Mouse (Mus musculus): ENCODE data around the gene Gabbr1. TPM values are rescaled to one million over a fixed set of nuclear protein-coding genes. Genes with fewer than 3 reads are reported as not detected.

Gabbr1 gene
- polyA plus RNA-seq, 1 experiment from 2014 or later, result 6.2 TPM

DNA sequence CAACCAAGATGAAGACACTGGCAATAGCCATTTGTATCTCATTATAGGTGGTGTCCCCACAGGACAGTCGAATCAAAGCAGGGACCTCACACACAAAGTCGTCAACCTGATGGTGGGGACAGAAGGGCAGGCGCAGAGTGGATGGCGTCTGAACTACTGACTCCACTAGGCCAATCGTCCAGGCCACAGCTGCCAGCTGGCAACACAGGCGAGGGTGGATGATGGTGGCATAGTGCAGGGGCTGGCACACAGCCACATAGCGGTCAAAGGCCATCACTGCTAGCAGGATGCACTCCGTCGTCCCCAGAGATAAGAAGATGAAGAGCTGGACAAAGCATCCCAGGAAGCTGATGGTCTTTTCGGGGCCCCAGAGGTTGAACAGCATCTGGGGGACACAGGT is 39.8 kb downstream of the Gabbr1 start:
- Histone ChIP-seq H3K9me3 (ENCODE audit: low read length) (no peaks in the 10 kb centered on the region), H3K27me3 (replicated peaks; ENCODE audit: insufficient read depth, low read length) (no peaks in the 10 kb centered on the region), H3K9ac (replicated peaks; ENCODE audit: low read depth) (no peak overlapping the region), H3K4me2 (replicated peaks; ENCODE audit: low read depth, low read length) (no peak overlapping the region), H3K4me3 (ENCODE audit: low read depth, low read length) (no peak overlapping the region), H3K4me1 (ENCODE audit: insufficient read depth, low read depth, low read length) (no peaks in the 10 kb centered on the region), H3K27ac (ENCODE audit: low read length) (no peak overlapping the region), H3K36me3 (ENCODE audit: insufficient read depth, low read length) (no peaks in the 10 kb centered on the region)
- 56% methylated on average over 10 of the region's 10 CpGs for WGBS
- DNase-seq (ENCODE audit: low spot score), result no peak
- no peak for ATAC-seq
- no peak for TF ChIP-seq EP300 (IDR thresholded peaks at IDR 0.05)
- TF ChIP-seq CTCF (IDR thresholded peaks at IDR 0.05), result no peak

DNA sequence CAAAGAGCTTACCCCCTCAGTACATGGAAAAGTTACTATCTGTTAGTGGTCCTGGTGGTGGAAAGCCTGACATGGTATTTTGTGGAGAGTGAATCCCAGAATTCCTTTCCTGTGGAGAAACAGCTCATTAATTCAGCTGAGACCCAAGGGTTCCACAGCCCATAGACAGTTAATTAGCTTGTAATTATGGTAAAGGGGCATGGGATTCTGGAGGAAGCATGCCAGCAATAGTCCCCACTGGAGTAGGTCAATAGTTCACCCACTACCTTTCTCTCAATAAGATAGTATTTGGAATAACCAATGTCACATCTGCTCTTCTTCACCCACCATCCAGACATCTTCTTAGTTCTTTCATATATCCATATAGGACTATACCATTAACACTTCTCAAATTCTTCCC is 42.6 kb downstream of the Gabbr1 start, which contains the start of gene Olfr90:
Gene Olfr90, minus strand, starts transcription at position 101 of the 400 bp plus-strand sequence.
- no peak within 1 kb of the TSS for H3K4me3 ChIP-seq (ENCODE audit: low read depth, low read length)
- no peak for ATAC-seq
- TF ChIP-seq CTCF (IDR thresholded peaks at IDR 0.05), result no peak
- TF ChIP-seq EP300 (IDR thresholded peaks at IDR 0.05), result no peak

DNA sequence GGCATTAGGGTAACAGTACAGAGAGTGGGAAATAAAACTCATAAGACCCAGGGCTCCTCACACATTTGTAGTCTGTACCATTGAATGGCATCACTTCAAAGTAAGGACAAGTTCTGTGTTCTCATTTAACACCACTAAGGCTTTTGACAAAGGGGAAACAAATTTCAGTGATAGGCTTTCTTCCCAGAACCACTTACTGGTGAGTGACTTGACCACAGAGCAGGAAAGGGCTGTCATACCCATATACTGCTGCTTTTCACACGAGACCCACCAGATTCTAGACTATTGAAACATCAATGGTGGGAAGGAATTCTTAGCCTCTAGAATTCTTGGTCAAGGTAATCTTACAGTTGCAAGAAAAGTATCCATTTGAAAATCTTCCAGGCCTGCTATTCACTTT is 46.4 kb downstream of the Gabbr1 start:
- no peaks in the 10 kb centered on the region for H3K4me1 ChIP-seq (ENCODE audit: insufficient read depth, low read depth, low read length)
- no peak for TF ChIP-seq EP300 (IDR thresholded peaks at IDR 0.05)
- TF ChIP-seq CTCF (IDR thresholded peaks at IDR 0.05), result no peak
- H3K36me3 ChIP-seq (ENCODE audit: insufficient read depth, low read length), result no peaks in the 10 kb centered on the region
- H3K4me3 ChIP-seq (ENCODE audit: low read depth, low read length), result no peak overlapping the region
- no peaks in the 10 kb centered on the region for H3K27me3 ChIP-seq (replicated peaks; ENCODE audit: insufficient read depth, low read length)
- DNase-seq (ENCODE audit: low spot score), result no peak
- 44% methylated on average over 1 of the region's 1 CpGs for WGBS
- no peaks in the 10 kb centered on the region for H3K9me3 ChIP-seq (ENCODE audit: low read length)
- no peak overlapping the region for H3K9ac ChIP-seq (replicated peaks; ENCODE audit: low read depth)
- no peak for ATAC-seq
- H3K27ac ChIP-seq (ENCODE audit: low read length), result no peak overlapping the region
- H3K4me2 ChIP-seq (replicated peaks; ENCODE audit: low read depth, low read length), result no peak overlapping the region

More for the DNA sequence above, 42.6 kb downstream of the Gabbr1 start, which contains the start of gene Olfr90:
- Histone ChIP-seq H3K4me2 (replicated peaks; ENCODE audit: low read depth, low read length) (no peak within 1 kb of the TSS), H3K4me1 (ENCODE audit: insufficient read depth, low read depth, low read length) (no peaks in the 10 kb centered on the region), H3K27ac (ENCODE audit: low read length) (no peak within 1 kb of the TSS), H3K9ac (replicated peaks; ENCODE audit: low read depth) (no peak within 1 kb of the TSS), H3K27me3 (replicated peaks; ENCODE audit: insufficient read depth, low read length) (no peaks in the 10 kb centered on the region), H3K9me3 (ENCODE audit: low read length) (no peaks in the 10 kb centered on the region), H3K36me3 (ENCODE audit: insufficient read depth, low read length) (no peaks in the 10 kb centered on the region)
- DNase-seq (ENCODE audit: low spot score), result no peak

DNA sequence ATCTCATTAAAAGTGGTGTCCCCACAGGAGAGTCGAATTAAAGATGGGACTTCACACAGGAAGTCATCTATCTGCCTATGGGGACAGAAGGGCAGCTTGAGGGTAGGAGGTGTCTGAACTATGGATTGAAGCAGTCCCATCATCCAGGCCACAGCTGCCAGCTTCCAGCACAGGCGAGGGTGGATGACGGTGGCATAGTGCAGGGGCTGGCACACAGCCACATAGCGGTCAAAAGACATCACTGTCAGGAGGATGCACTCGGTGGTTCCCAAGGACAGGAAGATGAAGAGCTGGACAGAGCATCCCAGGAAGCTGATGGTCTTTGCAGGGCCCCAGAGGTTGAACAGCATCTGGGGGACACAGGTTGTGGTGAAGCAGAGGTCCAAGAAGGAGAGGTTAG is 47.5 kb downstream of the Gabbr1 start:
- no peak overlapping the region for H3K4me3 ChIP-seq (ENCODE audit: low read depth, low read length)

DNA sequence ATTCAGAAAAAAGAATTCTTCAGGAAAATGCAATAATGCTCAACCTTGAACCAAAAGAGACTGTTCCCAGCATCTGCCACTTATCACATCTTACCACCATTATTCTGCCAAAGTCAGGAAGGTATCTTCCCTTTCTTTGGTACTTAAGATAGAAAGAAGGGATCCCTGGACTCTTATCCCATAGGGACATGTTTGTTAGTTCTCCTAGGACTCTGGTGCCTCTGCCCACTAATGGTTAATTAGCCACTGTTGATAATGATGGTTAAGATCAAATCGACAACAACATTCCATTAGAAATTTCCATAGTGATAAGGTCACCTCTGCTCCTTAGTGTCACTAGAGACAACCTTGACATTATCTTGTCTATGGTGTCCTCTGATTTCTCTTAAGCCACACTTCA is 52.4 kb downstream of the Gabbr1 start, which contains the start of gene Olfr91:
Gene Olfr91, minus strand, starts transcription at position 101 of the 400 bp plus-strand sequence.
- H3K4me3 ChIP-seq (ENCODE audit: low read depth, low read length), result no peak within 1 kb of the TSS
- ATAC-seq (no peak), DNase-seq (ENCODE audit: low spot score) (no peak)
- H3K4me2 ChIP-seq (replicated peaks; ENCODE audit: low read depth, low read length), result no peak within 1 kb of the TSS
- no peaks in the 10 kb centered on the region for H3K36me3 ChIP-seq (ENCODE audit: insufficient read depth, low read length)
- no peaks in the 10 kb centered on the region for H3K4me1 ChIP-seq (ENCODE audit: insufficient read depth, low read depth, low read length)
- no peaks in the 10 kb centered on the region for H3K27me3 ChIP-seq (replicated peaks; ENCODE audit: insufficient read depth, low read length)
- H3K9ac ChIP-seq (replicated peaks; ENCODE audit: low read depth), result no peak within 1 kb of the TSS
- 64% methylated on average over 1 of the region's 1 CpGs for WGBS
- TF ChIP-seq EP300 (IDR thresholded peaks at IDR 0.05), result no peak
- TF ChIP-seq CTCF (IDR thresholded peaks at IDR 0.05), result no peak
- no peak within 1 kb of the TSS for H3K27ac ChIP-seq (ENCODE audit: low read length)
- H3K9me3 ChIP-seq (ENCODE audit: low read length), result no peaks in the 10 kb centered on the region

More for the DNA sequence above, 47.5 kb downstream of the Gabbr1 start:
- H3K27ac ChIP-seq (ENCODE audit: low read length), result no peak overlapping the region
- WGBS, result 63% methylated on average over 5 of the region's 5 CpGs
- ATAC-seq, result no peak
- no peak for TF ChIP-seq EP300 (IDR thresholded peaks at IDR 0.05)
- no peak for TF ChIP-seq CTCF (IDR thresholded peaks at IDR 0.05)
- H3K4me1 ChIP-seq (ENCODE audit: insufficient read depth, low read depth, low read length), result no peaks in the 10 kb centered on the region
- H3K36me3 ChIP-seq (ENCODE audit: insufficient read depth, low read length), result no peaks in the 10 kb centered on the region
- no peak overlapping the region for H3K9ac ChIP-seq (replicated peaks; ENCODE audit: low read depth)
- no peaks in the 10 kb centered on the region for H3K27me3 ChIP-seq (replicated peaks; ENCODE audit: insufficient read depth, low read length)
- no peak overlapping the region for H3K4me2 ChIP-seq (replicated peaks; ENCODE audit: low read depth, low read length)
- DNase-seq (ENCODE audit: low spot score), result no peak
- H3K9me3 ChIP-seq (ENCODE audit: low read length), result no peaks in the 10 kb centered on the region

DNA sequence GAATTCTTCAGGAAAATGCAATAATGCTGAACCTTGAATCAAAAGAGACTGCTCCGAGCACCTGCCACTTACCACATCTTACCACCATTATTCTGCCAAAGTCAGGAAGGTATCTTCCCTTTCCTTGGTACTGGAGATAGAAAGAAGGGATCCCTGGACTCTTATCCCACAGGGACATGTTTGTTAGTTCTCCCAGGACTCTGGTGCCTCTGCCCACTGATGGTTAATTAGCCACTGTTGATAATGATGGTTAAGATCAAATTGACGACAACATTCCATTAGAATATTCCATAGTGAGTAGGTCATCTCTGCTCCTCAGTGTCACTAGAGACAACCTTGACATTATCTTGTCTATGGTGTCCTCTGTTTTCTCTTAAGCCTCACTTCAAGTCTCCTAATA is 74.2 kb downstream of the Gabbr1 start, which contains the start of gene Olfr92:
Gene Olfr92, minus strand, starts transcription at position 101 of the 400 bp plus-strand sequence.
- no peaks in the 10 kb centered on the region for H3K27me3 ChIP-seq (replicated peaks; ENCODE audit: insufficient read depth, low read length)
- H3K9me3 ChIP-seq (ENCODE audit: low read length), result no peaks in the 10 kb centered on the region
- DNase-seq (ENCODE audit: low spot score) (no peak), ATAC-seq (no peak)
- H3K4me1 ChIP-seq (ENCODE audit: insufficient read depth, low read depth, low read length), result no peaks in the 10 kb centered on the region
- WGBS, result 76% methylated on average over 2 of the region's 2 CpGs
- no peak for TF ChIP-seq CTCF (IDR thresholded peaks at IDR 0.05)
- no peak for TF ChIP-seq EP300 (IDR thresholded peaks at IDR 0.05)
- no peak within 1 kb of the TSS for H3K4me3 ChIP-seq (ENCODE audit: low read depth, low read length)
- no peak within 1 kb of the TSS for H3K27ac ChIP-seq (ENCODE audit: low read length)
- H3K36me3 ChIP-seq (ENCODE audit: insufficient read depth, low read length), result no peaks in the 10 kb centered on the region
- no peak within 1 kb of the TSS for H3K4me2 ChIP-seq (replicated peaks; ENCODE audit: low read depth, low read length)
- no peak within 1 kb of the TSS for H3K9ac ChIP-seq (replicated peaks; ENCODE audit: low read depth)

Other genes starting within 250 kb of the Gabbr1 start
- gene H2-M10.6, start 233.8 kb upstream of the Gabbr1 start, polyA plus RNA-seq (2015; fragmentation: Nextera tagmentation; extraction: Ambion mirVana), result not detected in 2 replicates
- gene Trim26, start 208.8 kb upstream of the Gabbr1 start, polyA plus RNA-seq (2015; fragmentation: Nextera tagmentation; extraction: Ambion mirVana), result 29.7 and 35.3 TPM in 2 replicates
- gene Trim15, start 178.8 kb upstream of the Gabbr1 start, polyA plus RNA-seq (2015; fragmentation: Nextera tagmentation; extraction: Ambion mirVana), result 0.10 and 0.14 TPM in 2 replicates
- 3.5 and 3.6 TPM in 2 replicates for gene Trim10, start 176.4 kb upstream of the Gabbr1 start, polyA plus RNA-seq (2015; fragmentation: Nextera tagmentation; extraction: Ambion mirVana)
- gene Trim40, start 155.8 kb upstream of the Gabbr1 start, polyA plus RNA-seq (2015; fragmentation: Nextera tagmentation; extraction: Ambion mirVana), result not detected in 2 replicates
- not detected in 2 replicates for gene Trim31, start 147.8 kb upstream of the Gabbr1 start, polyA plus RNA-seq (2015; fragmentation: Nextera tagmentation; extraction: Ambion mirVana)
- 13.4 and 13.5 TPM in 2 replicates for gene Rnf39, start 103.0 kb upstream of the Gabbr1 start, polyA plus RNA-seq (2015; fragmentation: Nextera tagmentation; extraction: Ambion mirVana)
- gene Ppp1r11, start 94.2 kb upstream of the Gabbr1 start, polyA plus RNA-seq (2015; fragmentation: Nextera tagmentation; extraction: Ambion mirVana), result 96.9 and 108 TPM in 2 replicates
- gene Znrd1, start 87.4 kb upstream of the Gabbr1 start, polyA plus RNA-seq (2015; fragmentation: Nextera tagmentation; extraction: Ambion mirVana), result 63.8 and 72.8 TPM in 2 replicates
- 5.1 and 6.1 TPM in 2 replicates for gene Znrd1as, start 87.4 kb upstream of the Gabbr1 start, polyA plus RNA-seq (2015; fragmentation: Nextera tagmentation; extraction: Ambion mirVana)
- 0.14 TPM in 1 of 2 replicates, not detected in the other for gene 2410137M14Rik, start 64.7 kb upstream of the Gabbr1 start, polyA plus RNA-seq (2015; fragmentation: Nextera tagmentation; extraction: Ambion mirVana)
- gene H2-M5, start 56.4 kb upstream of the Gabbr1 start, polyA plus RNA-seq (2015; fragmentation: Nextera tagmentation; extraction: Ambion mirVana), result 0.13 and 0.21 TPM in 2 replicates
- 35.6 and 44.3 TPM in 2 replicates for gene Zfp57, start 44.8 kb upstream of the Gabbr1 start, polyA plus RNA-seq (2015; fragmentation: Nextera tagmentation; extraction: Ambion mirVana)
- gene Mog, start 22.6 kb upstream of the Gabbr1 start, polyA plus RNA-seq (2015; fragmentation: Nextera tagmentation; extraction: Ambion mirVana), result 0.07 TPM in 1 of 2 replicates, not detected in the other
- not detected in 2 replicates for gene Olfr90, start 42.5 kb downstream of the Gabbr1 start, polyA plus RNA-seq (2015; fragmentation: Nextera tagmentation; extraction: Ambion mirVana)
- not detected in 2 replicates for gene Olfr91, start 52.3 kb downstream of the Gabbr1 start, polyA plus RNA-seq (2015; fragmentation: Nextera tagmentation; extraction: Ambion mirVana)
- gene Olfr92, start 74.1 kb downstream of the Gabbr1 start, polyA plus RNA-seq (2015; fragmentation: Nextera tagmentation; extraction: Ambion mirVana), result not detected in 2 replicates
- not detected in 2 replicates for gene Olfr93, start 115.5 kb downstream of the Gabbr1 start, polyA plus RNA-seq (2015; fragmentation: Nextera tagmentation; extraction: Ambion mirVana)
- gene Ubd, start 147.9 kb downstream of the Gabbr1 start, polyA plus RNA-seq (2015; fragmentation: Nextera tagmentation; extraction: Ambion mirVana), result not detected in 2 replicates
- gene Olfr94, start 155.0 kb downstream of the Gabbr1 start, polyA plus RNA-seq (2015; fragmentation: Nextera tagmentation; extraction: Ambion mirVana), result not detected in 2 replicates
- gene Olfr95, start 167.2 kb downstream of the Gabbr1 start, polyA plus RNA-seq (2015; fragmentation: Nextera tagmentation; extraction: Ambion mirVana), result not detected in 2 replicates
- gene Olfr96, start 174.2 kb downstream of the Gabbr1 start, polyA plus RNA-seq (2015; fragmentation: Nextera tagmentation; extraction: Ambion mirVana), result not detected in 2 replicates
- gene Olfr97, start 191.4 kb downstream of the Gabbr1 start, polyA plus RNA-seq (2015; fragmentation: Nextera tagmentation; extraction: Ambion mirVana), result not detected in 2 replicates
- gene Olfr98, start 217.8 kb downstream of the Gabbr1 start, polyA plus RNA-seq (2015; fragmentation: Nextera tagmentation; extraction: Ambion mirVana), result not detected in 2 replicates
- 5.5 and 5.9 TPM in 2 replicates for gene H2-M3, start 224.3 kb downstream of the Gabbr1 start, polyA plus RNA-seq (2015; fragmentation: Nextera tagmentation; extraction: Ambion mirVana)
- not detected in 2 replicates for gene Olfr99, start 237.5 kb downstream of the Gabbr1 start, polyA plus RNA-seq (2015; fragmentation: Nextera tagmentation; extraction: Ambion mirVana)